Mouse (Mus musculus) urinary bladder, postnatal 10 days (tissue): Measurements from ENCODE around the gene Dnase1l2.

Source experiments
- DNase-seq: peaks from one replicate; pipeline ENCODE4 v3.0.0; 2022; ENCODE audit warnings: low spot score

The Dnase1l2 gene

GRCm38 (mm10) chr17:24442632-24443155, at the start of gene Dnase1l2:
TSS of gene Dnase1l2 (minus strand) at chr17:24443105.
- DNase-seq, result no peak

- no peak for DNase-seq
Measured at GRCm38 (mm10) chr17:24490399-24490798, 47.5 kb upstream of the Dnase1l2 start.

- no peak for DNase-seq
Measured at GRCm38 (mm10) chr17:24489265-24490030, 46.5 kb upstream of the Dnase1l2 start.

- no peak for DNase-seq
Measured at GRCm38 (mm10) chr17:24488662-24489264, 45.9 kb upstream of the Dnase1l2 start.

- DNase-seq, result no peak
Measured at GRCm38 (mm10) chr17:24488186-24488661, 45.3 kb upstream of the Dnase1l2 start, which contains the start of gene Caskin1. TSS of gene Caskin1 (plus strand) at chr17:24488601.

GRCm38 (mm10) chr17:24485090-24485860, 42.4 kb upstream of the Dnase1l2 start:
- DNase-seq, result no peak

- DNase-seq, result no peak
Measured at GRCm38 (mm10) chr17:24483495-24483894, 40.6 kb upstream of the Dnase1l2 start.

- DNase-seq, result no peak
Measured at GRCm38 (mm10) chr17:24481027-24481815, 38.3 kb upstream of the Dnase1l2 start.

- DNase-seq, result no peak
Measured at GRCm38 (mm10) chr17:24480201-24480826, 37.4 kb upstream of the Dnase1l2 start.

- DNase-seq, result no peak
Measured at GRCm38 (mm10) chr17:24479431-24479830, 36.5 kb upstream of the Dnase1l2 start.

GRCm38 (mm10) chr17:24478663-24479380, 35.9 kb upstream of the Dnase1l2 start, which contains the start of gene Mlst8:
TSS of gene Mlst8 (minus strand) at chr17:24479078.
- DNase-seq, result peak; percentile 94

GRCm38 (mm10) chr17:24477985-24478600, 35.2 kb upstream of the Dnase1l2 start:
- no peak for DNase-seq

GRCm38 (mm10) chr17:24477053-24477984, 34.4 kb upstream of the Dnase1l2 start:
- DNase-seq, result no peak

GRCm38 (mm10) chr17:24476022-24476776, 33.3 kb upstream of the Dnase1l2 start:
- no peak for DNase-seq

- no peak for DNase-seq
Measured at GRCm38 (mm10) chr17:24475586-24475985, 32.7 kb upstream of the Dnase1l2 start.

- DNase-seq, result no peak
Measured at GRCm38 (mm10) chr17:24474557-24474956, 31.7 kb upstream of the Dnase1l2 start.

GRCm38 (mm10) chr17:24473612-24474275, 30.8 kb upstream of the Dnase1l2 start, which contains the start of gene Bricd5:
TSS of gene Bricd5 (plus strand) at chr17:24473884.
- no peak for DNase-seq
